In genomic region chr4:127300503-127300902, GRCm38 (mm10) we compare ENCODE assay signal across 18 mouse cellular contexts. TPM values are rescaled to one million over a fixed set of nuclear protein-coding genes. Genes with fewer than 3 reads are reported as not detected.
"Had no signal": no experiment of that assay in that cellular context is flagged by ENCODE, and none has a peak within 500 bp of the region (broad histone marks: within the 10 kb centered on the region; RNA-seq: fewer than 3 reads in every experiment).

No protein-coding gene starts in this region.

- H3K9me3 ChIP-seq: midbrain, embryonic 10.5 days; midbrain, embryonic 12.5 days; neural tube, embryonic 12.5 days; stomach, embryonic 15.5 days had no signal

- DNase-seq: lung, adult 18-20 months; lung, embryonic 14.5 days; lung, postnatal 10 days; lung, postnatal 4 days; midbrain, embryonic 14.5 days; right cerebral cortex, postnatal 14 days; thymus, adult 2 months; thymus, postnatal 25 days; thymus, postnatal 4 days had no signal

- H3K27me3 ChIP-seq: midbrain, embryonic 12.5 days; neural tube, embryonic 12.5 days; stomach, embryonic 15.5 days had no signal

- H3K4me2 ChIP-seq: lung, embryonic 14.5 days; midbrain, embryonic 12.5 days; neural tube, embryonic 12.5 days; stomach, embryonic 15.5 days had no signal

- H3K27ac ChIP-seq: midbrain, embryonic 10.5 days; midbrain, embryonic 12.5 days; neural tube, embryonic 12.5 days; stomach, embryonic 15.5 days; stomach, postnatal 0 days had no signal

- H3K9ac ChIP-seq: lung, embryonic 14.5 days; midbrain, embryonic 12.5 days; neural tube, embryonic 12.5 days; stomach, embryonic 15.5 days had no signal

- H3K36me3 ChIP-seq: midbrain, embryonic 10.5 days; midbrain, embryonic 12.5 days; neural tube, embryonic 12.5 days; stomach, embryonic 15.5 days had no signal

- ATAC-seq: midbrain, embryonic 16.5 days had no signal

- H3K4me1 ChIP-seq: midbrain, embryonic 10.5 days; midbrain, embryonic 12.5 days; neural tube, embryonic 12.5 days; stomach, embryonic 15.5 days had no signal

- H3K4me3 ChIP-seq: midbrain, embryonic 10.5 days; midbrain, embryonic 12.5 days; neural tube, embryonic 12.5 days; stomach, embryonic 15.5 days had no signal

RNA-seq across cellular contexts. Expression of gene Gjb4, which starts 53.4 kb away (rescaled TPM):
- polyA plus RNA-seq: lung, embryonic 14.5 days; midbrain, embryonic 12.5 days; midbrain, embryonic 14.5 days; neural tube, embryonic 12.5 days; neural tube, embryonic 14.5 days; spleen, adult 2 months; testis, adult 2 months had no signal

RNA-seq across cellular contexts. Expression of gene Gjb5, which starts 57.5 kb away (rescaled TPM):
- polyA plus RNA-seq: midbrain, embryonic 14.5 days; neural tube, embryonic 14.5 days; spleen, adult 2 months had no signal
